25 mouse cellular contexts compared by ENCODE assay signal in the genomic region with DNA sequence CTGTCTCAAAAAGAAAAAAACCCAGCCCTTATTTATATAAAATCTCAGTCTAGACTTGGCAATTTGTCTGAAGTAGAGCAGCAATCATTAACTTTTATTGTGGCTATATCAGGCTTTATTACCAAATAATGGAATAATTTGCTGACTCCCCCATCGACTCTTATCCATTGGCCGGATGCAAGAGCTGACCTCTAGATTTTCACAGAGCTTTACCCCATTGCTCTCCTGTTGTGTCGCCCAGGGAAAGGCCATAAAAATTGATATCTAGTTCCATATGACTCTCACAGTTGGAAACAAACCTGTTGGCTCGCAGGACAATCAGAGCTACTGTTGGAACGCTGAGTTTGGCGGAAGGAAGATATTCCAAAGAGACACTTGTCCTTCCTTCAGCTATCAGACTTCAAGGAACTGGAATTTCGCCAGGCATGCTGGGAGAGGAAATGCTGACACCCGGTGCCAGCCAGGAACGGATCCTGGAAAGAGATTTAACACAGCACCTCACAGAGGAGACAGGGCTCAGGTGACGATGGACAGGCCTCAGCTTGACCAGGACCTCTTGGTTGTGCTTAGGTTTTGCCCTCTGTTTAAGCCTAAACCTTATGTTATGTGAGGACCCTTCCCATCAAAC. TPM values are rescaled to one million over a fixed set of nuclear protein-coding genes. Genes with fewer than 3 reads are reported as not detected.
DNase-seq lines count a peak whose midpoint lies in the region; ATAC-seq and TF ChIP-seq lines count a peak whose summit lies in the region.
"Had no signal": no experiment of that assay in that cellular context is flagged by ENCODE, and none has a peak within 500 bp of the region (broad histone marks: within the 10 kb centered on the region; RNA-seq: fewer than 3 reads in every experiment).

No protein-coding gene starts in this region.

- ATAC-seq in kidney, embryonic 15.5 days (replicated peaks; ENCODE audit: low FRiP score) = no peak
- no peak for ATAC-seq in lung, embryonic 14.5 days (ENCODE audit: insufficient read depth)
- ATAC-seq in intestine, postnatal 0 days = peak; percentile 48
- ATAC-seq: activated CD4-positive, CD25-positive, alpha-beta regulatory T cell, adult 4 months; CD4-positive, CD25-positive, alpha-beta regulatory T cell, adult 4 months; forebrain, embryonic 13.5 days; hindbrain, postnatal 0 days had no signal

- peaks cover 28% of the 10 kb centered on the region for H3K4me1 ChIP-seq in kidney, embryonic 15.5 days
- H3K4me1 ChIP-seq in lung, embryonic 14.5 days (ENCODE audit: insufficient read depth) = peaks cover 10% of the 10 kb centered on the region
- H3K4me1 ChIP-seq in intestine, postnatal 0 days (replicated peaks; ENCODE audit: control insufficient read depth, insufficient read depth, low read length) = peaks cover 16% of the 10 kb centered on the region

- H3K9ac ChIP-seq in kidney, embryonic 15.5 days = no peak overlapping the region
- H3K9ac ChIP-seq in lung, embryonic 14.5 days = no peak overlapping the region
- 0 out of 2 replicates have a peak overlapping the region, but pooled peaks have one; percentile 17 for H3K9ac ChIP-seq in intestine, postnatal 0 days (ENCODE audit: low read depth, low read length)
- H3K9ac ChIP-seq: embryonic facial prominence, embryonic 12.5 days; forebrain, embryonic 13.5 days had no signal

- DNase-seq in cerebellum, postnatal 14 days = peak; percentile 65 to 73
- no peak for DNase-seq in cerebellum, adult 11 months
- DNase-seq in kidney, adult 9 months = peak; percentile 49
- DNase-seq in lung, embryonic 14.5 days = peak; percentile 48
- no peak for DNase-seq in lung, postnatal 25 days (ENCODE audit: low spot score)
- DNase-seq: adrenal gland, postnatal 14 days; cerebellum, adult 8-10 months; gastrocnemius, postnatal 25 days; layer of hippocampus, adult 9-11 months; left cerebral cortex, postnatal 4 days; thymus, postnatal 14 days had no signal

- no peak overlapping the region for H3K27ac ChIP-seq in kidney, embryonic 15.5 days
- H3K27ac ChIP-seq in lung, embryonic 14.5 days (ENCODE audit: low read depth) = no peak overlapping the region
- peak overlapping the region; percentile 90 for H3K27ac ChIP-seq in intestine, postnatal 0 days (ENCODE audit: low read depth, low read length)
- H3K27ac ChIP-seq: embryonic facial prominence, embryonic 12.5 days; forebrain, embryonic 13.5 days; heart, embryonic 10.5 days; hindbrain, embryonic 10.5 days; hindbrain, postnatal 0 days; left cerebral cortex, adult 2 months had no signal

- H3K4me2 ChIP-seq in kidney, embryonic 15.5 days = no peak overlapping the region
- no peak overlapping the region for H3K4me2 ChIP-seq in lung, embryonic 14.5 days
- peak overlapping the region; percentile 17; the same call in 1 of the 2 replicates for H3K4me2 ChIP-seq in intestine, postnatal 0 days (replicated peaks; ENCODE audit: low read depth)
- H3K4me2 ChIP-seq: embryonic facial prominence, embryonic 12.5 days; forebrain, embryonic 13.5 days; midbrain, embryonic 11.5 days had no signal

- no peak for TF ChIP-seq CTCF in lung, embryonic 14.5 days (IDR thresholded peaks at IDR 0.05; ENCODE audit: low read depth)
- no peak for TF ChIP-seq CTCF in intestine, postnatal 0 days (IDR thresholded peaks at IDR 0.05; ENCODE audit: low read depth)

- 60% methylated on average over 10 of the region's 10 CpGs for WGBS in kidney, embryonic 15.5 days
- 54% methylated on average over 10 of the region's 10 CpGs for WGBS in lung, embryonic 14.5 days
- WGBS in intestine, postnatal 0 days = 24% methylated on average over 10 of the region's 10 CpGs

- no peak overlapping the region for H3K4me3 ChIP-seq in kidney, embryonic 15.5 days (replicated peaks)
- H3K4me3 ChIP-seq in lung, embryonic 14.5 days (ENCODE audit: low read depth, low read length) = no peak overlapping the region
- no peak overlapping the region for H3K4me3 ChIP-seq in intestine, postnatal 0 days (ENCODE audit: low read depth, low read length)
- H3K4me3 ChIP-seq: embryonic facial prominence, embryonic 12.5 days; erythroblast, embryonic 14.5 days; forebrain, embryonic 13.5 days; heart, embryonic 10.5 days; hindbrain, embryonic 10.5 days; left cerebral cortex, adult 2 months had no signal

- H3K9me3 ChIP-seq in kidney, embryonic 15.5 days (replicated peaks) = no peaks in the 10 kb centered on the region
- H3K9me3 ChIP-seq in lung, embryonic 14.5 days (ENCODE audit: low read depth, low read length) = no peaks in the 10 kb centered on the region
- no peaks in the 10 kb centered on the region for H3K9me3 ChIP-seq in intestine, postnatal 0 days (ENCODE audit: control insufficient read depth)
- H3K9me3 ChIP-seq: embryonic facial prominence, embryonic 12.5 days; forebrain, embryonic 13.5 days; heart, embryonic 10.5 days; hindbrain, embryonic 10.5 days had no signal

- no peaks in the 10 kb centered on the region for H3K36me3 ChIP-seq in kidney, embryonic 15.5 days
- H3K36me3 ChIP-seq in lung, embryonic 14.5 days (ENCODE audit: insufficient read depth) = no peaks in the 10 kb centered on the region
- H3K36me3 ChIP-seq in intestine, postnatal 0 days (ENCODE audit: control insufficient read depth, insufficient read depth) = no peaks in the 10 kb centered on the region
- H3K36me3 ChIP-seq: embryonic facial prominence, embryonic 12.5 days; heart, embryonic 10.5 days; hindbrain, embryonic 10.5 days had no signal

- H3K27me3 ChIP-seq in kidney, embryonic 15.5 days = no peaks in the 10 kb centered on the region
- H3K27me3 ChIP-seq in lung, embryonic 14.5 days (ENCODE audit: insufficient read depth, low read length) = no peaks in the 10 kb centered on the region
- H3K27me3 ChIP-seq in intestine, postnatal 0 days (replicated peaks; ENCODE audit: control insufficient read depth, insufficient read depth, low read length) = no peaks in the 10 kb centered on the region; the same call in 1 of the 2 replicates
- H3K27me3 ChIP-seq: embryonic facial prominence, embryonic 12.5 days; forebrain, embryonic 13.5 days had no signal

RNA-seq across cellular contexts. Expression of a gene that starts 35.3 kb away (rescaled TPM):
- 0.28 and 0.30 TPM in 2 replicates for polyA plus RNA-seq in kidney, embryonic 15.5 days (2015; fragmentation: Nextera tagmentation; extraction: Ambion mirVana)
- not detected in 2 replicates for polyA plus RNA-seq in lung, embryonic 14.5 days (2014; fragmentation: Nextera tagmentation; extraction: Ambion mirVana)
- polyA plus RNA-seq in intestine, postnatal 0 days (2015; fragmentation: Nextera tagmentation; extraction: Ambion mirVana) = 0.75 and 0.81 TPM in 2 replicates
- polyA plus RNA-seq: CD4-positive, CD25-positive, alpha-beta regulatory T cell, adult 4 months; erythroblast, embryonic 14.5 days; heart, postnatal 0 days; liver, embryonic 16.5 days had no signal

Comparison
In these comparisons a context has a peak if more than half of its experiments do, and no peak if none do; other contexts are left out.
1. DNase-seq: peak in cerebellum, postnatal 14 days (2 of 2), kidney, adult 9 months (single experiment) and lung, embryonic 14.5 days (single experiment); none in cerebellum, adult 11 months (single experiment) and lung, postnatal 25 days (single experiment).